Mouse (Mus musculus): ENCODE measurements around the gene Gpr88.
"Not testable (repeated sequence)": the region's sequence is repeated elsewhere in the genome, so short reads cannot be mapped to it uniquely, and the experiment has no call there.

Gene Gpr88

GRCm38 (mm10) chr3:116237527-116237926 lies 15.8 kb downstream of the Gpr88 start:
- DNase-seq = no peak

DNA sequence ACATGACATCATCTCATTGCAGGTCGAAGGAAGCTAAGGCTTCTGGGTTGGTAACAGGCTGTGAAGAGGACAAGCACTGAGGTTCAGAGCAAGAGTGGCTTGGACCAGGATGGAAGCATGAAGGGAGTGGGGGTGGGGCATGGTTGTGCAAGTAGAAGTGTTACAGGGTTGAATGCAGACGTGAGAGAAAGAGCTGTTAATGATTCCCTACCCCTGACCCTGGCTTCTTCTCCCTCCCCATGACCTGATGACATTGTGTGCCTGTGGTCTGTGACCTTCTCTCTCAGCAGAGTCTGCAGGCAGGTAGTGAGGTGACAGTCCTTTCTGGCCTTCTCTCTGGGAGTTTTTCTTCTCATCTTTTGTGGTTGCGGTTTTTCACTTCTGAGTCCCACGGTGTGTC lies 16.4 kb downstream of the Gpr88 start:
- no peak for DNase-seq

DNA sequence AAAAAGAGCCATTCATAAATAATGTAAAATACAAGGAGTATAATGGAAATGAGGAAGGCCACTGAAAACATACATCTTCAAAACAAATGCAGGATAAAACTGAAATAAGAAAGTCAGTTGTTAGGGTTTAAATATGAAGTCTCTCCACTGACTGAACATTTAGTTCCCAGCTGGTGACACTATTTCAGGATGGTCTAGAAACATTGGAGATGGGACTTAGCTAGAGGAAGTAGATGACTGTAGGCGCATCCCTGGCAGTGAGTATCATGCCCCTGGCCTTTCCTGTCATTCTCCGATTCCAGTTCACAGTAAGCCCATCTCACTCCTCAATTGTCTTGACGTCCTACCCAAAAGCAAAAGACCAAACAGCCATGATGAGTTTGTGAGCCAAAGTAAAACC lies 19.8 kb downstream of the Gpr88 start:
- DNase-seq = no peak

DNA sequence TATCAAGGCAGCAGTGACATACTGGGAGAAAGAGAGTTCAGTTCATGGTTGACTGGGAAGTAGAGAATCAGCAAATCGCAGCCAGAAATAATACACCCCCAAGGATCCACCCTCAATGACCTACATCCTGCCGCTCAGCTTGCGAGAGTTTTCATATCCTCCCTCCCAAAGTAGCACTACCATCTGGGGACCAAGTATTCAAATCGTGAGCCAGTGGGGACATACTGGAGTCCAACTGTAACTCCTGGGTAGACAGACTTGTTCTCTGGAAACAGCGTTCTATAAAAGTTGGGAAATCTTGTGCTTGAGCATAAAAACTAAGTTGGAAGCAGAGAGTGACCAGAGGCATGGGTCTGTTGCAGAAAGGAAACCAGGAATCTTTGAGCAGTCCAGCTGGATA lies 20.5 kb downstream of the Gpr88 start:
- DNase-seq = no peak

GRCm38 (mm10) chr3:116229336-116229735 lies 24.0 kb downstream of the Gpr88 start:
- DNase-seq = no peak

DNA sequence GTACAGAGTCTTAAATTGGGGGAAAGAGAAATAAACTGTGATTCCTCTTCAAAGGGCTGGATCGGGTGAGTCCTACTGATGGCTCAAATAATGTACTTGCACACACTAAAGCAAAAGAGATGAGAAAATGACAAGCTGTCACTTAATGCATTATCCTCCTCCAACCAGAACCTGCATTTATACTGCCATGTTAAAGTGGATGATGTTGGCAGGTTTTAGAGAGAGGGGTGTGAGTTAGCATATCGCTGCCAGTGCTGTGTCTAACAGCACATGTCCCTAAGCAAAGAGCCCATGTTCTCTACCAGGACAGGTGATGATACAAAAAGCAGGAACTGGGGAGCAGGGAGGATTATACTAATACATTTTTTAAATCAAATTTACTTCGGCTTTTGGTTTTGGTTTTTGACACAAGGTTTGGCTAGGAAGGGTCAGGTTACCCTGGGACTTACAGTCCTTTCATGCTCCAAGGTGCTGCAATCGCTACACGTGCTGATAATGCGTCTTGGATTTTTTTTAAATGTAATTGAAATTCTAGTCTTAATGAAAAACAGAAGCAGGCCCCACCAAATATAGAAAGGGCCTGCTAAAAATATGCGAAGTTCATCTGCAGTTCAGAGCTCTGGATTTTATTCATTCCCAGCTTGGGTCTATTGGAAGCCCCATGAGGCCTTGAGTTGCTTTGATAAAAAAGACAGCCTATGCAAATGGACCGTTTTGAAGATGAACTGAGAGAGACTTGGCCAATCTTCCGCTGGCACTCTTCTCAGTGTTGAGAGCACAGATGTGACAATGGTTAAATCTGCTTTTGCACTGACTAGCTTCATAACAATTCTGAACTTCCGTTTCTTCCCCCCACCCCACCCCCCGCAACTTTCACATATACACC lies 24.7 kb downstream of the Gpr88 start:
- no peak for DNase-seq

DNA sequence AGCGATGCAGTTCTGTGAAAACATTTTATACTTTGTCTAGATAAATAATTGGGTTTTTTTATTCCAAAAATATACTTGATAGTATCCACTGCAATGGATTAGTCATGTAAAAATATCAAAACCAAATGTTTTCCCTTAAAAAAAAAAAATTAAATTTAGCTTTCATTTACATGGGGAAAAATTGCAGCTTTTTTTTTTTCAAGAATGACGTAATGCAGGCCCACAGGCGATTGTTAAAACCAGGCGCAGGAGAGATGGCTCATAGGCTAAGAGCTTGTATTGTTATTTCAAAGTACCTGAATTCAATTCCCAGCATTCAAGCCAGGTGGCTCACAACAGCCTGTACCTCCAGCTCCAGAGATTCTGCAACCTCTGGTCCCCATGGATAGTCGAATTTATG lies 25.9 kb downstream of the Gpr88 start:
- DNase-seq = no peak

GRCm38 (mm10) chr3:116226915-116227314 lies 26.4 kb downstream of the Gpr88 start:
- DNase-seq = no peak

GRCm38 (mm10) chr3:116222511-116223243 lies 30.6 kb downstream of the Gpr88 start:
- DNase-seq = no peak

GRCm38 (mm10) chr3:116221686-116222010 lies 31.7 kb downstream of the Gpr88 start:
- DNase-seq = no peak

DNA sequence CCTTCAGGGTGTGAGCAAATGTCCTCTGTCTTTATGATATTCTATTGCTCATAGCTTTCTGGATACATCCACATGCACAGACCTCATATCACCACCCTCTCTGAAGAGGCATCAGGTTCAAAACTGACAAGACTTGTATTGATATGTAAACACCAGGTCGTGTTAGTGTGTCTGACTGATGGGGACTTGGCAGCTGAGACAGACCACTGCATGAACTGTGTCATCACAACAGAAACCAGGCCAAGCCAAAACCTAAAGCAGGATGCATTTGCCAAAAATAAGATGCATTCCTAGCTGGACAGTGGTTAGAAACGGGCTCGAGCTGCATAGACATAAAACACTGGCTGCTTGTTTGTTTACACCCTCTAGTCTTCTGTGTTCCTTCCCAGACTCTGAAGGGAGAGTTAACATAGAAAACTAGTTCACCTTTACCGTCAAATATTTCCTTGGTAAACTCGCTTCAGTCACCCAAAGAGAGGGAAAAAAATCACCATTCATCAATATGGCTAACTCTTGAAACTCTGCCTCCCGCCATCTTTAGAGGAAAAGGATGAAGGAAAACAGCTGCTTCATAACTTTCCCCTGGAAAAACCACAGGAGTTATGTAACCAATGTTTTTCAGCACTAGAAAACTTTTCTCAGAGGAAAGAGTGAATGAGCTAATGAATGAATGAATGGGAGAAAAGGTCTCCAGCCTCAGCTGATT lies 32.2 kb downstream of the Gpr88 start:
- DNase-seq = no peak

GRCm38 (mm10) chr3:116217398-116217797 lies 35.9 kb downstream of the Gpr88 start:
- DNase-seq = not testable (repeated sequence)

GRCm38 (mm10) chr3:116216261-116216660 lies 37.0 kb downstream of the Gpr88 start:
- DNase-seq = no peak

GRCm38 (mm10) chr3:116211639-116212038 lies 41.7 kb downstream of the Gpr88 start:
- no peak for DNase-seq

- no peak for DNase-seq
Measured at GRCm38 (mm10) chr3:116210720-116211121, 42.6 kb downstream of the Gpr88 start.

GRCm38 (mm10) chr3:116209214-116209613 lies 44.1 kb downstream of the Gpr88 start:
- DNase-seq = no peak

DNA sequence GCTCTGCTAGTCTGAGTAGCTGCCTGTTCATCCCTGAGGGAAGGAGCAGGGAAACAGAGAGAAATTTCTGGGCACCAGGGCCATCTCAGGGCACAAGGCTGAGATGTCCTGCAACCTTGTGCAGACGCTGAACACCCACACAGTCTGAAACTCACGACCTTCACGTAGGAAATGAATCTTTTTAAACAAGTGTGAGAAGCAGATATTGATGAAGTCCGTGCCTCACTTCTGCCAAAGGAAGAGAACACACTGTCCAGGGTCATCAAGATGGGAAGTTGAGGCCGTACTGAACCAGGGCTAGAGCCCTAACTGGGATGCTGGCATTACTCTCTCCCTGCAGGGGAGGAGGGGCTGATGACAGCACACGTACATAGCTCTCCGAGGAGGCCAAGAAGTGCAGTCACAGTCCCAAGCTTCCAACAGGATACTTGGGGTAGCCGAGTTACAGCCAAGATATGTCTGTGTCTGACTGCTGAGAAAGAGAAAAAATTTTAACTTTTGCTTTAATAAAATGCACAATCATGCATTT lies 46.9 kb downstream of the Gpr88 start:
- DNase-seq = no peak

- DNase-seq = no peak
Measured at GRCm38 (mm10) chr3:116205346-116206219, 47.7 kb downstream of the Gpr88 start.

DNA sequence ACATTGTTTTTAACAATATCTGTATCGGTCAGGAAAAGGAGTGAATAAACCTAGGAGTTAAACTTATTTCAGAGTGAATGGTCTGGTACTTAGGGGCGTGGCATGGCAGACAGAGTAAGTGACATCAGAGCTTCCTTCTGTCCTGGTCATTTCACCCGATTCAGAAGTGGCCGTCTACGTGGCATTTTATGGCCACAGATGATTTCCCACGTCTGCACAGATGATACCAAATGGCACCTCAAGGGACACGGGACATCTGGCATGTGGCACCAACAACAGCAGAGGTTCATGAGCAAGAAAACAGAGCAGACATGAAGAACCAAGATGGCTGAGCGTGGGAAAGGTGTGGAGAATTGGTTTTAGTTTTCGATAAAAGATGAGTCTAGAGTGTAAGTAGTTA lies 48.7 kb downstream of the Gpr88 start:
- no peak for DNase-seq

DNA sequence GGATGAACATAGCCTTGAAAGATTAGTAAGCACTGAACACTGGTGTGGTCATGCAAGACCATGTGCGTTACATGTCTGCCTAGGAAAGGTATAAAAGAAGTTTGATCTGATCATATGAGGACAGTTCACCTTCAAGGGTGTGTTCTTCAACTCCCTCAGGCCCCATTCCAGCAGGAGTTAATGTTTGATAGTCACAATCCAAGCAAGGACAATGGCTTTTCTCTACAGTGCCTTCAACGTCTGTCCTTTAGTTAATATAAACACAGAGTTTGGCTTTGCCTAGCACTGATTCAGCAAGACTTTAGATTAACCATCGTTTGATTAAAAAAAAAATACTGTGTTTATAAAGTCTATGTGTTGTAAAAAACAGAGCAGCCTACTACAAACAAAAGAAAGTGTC lies 49.4 kb downstream of the Gpr88 start:
- DNase-seq = no peak

GRCm38 (mm10) chr3:116200060-116200459 lies 53.2 kb downstream of the Gpr88 start:
- no peak for DNase-seq

Data from cerebellum, adult 9-11 months (tissue).